Mouse (Mus musculus): ENCODE measurements around the gene Scyl1. TPM values are rescaled to one million over a fixed set of nuclear protein-coding genes. Genes with fewer than 3 reads are reported as not detected.

The Scyl1 gene
- polyA plus RNA-seq, 1 experiment from 2014 or later = 83.6 TPM

- Histone ChIP-seq H3K27me3 (peaks cover 41% of the 10 kb centered on the region), H3K9me3 (no peaks in the 10 kb centered on the region), H3K9ac (no peak overlapping the region), H3K4me3 (no peak overlapping the region), H3K27ac (no peak overlapping the region), H3K4me1 (peaks cover 15% of the 10 kb centered on the region), H3K4me2 (no peak overlapping the region), H3K36me3 (peaks cover 28% of the 10 kb centered on the region)
- 23% methylated on average over 22 of the region's 22 CpGs for WGBS
- ATAC-seq (ENCODE audit: borderline replicate concordance, extremely low read depth, low FRiP score, low TSS enrichment) = no peak
Measured at GRCm38 (mm10) chr19:5750951-5751350, 20.3 kb downstream of the Scyl1 start.

- H3K36me3 ChIP-seq = peaks cover 23% of the 10 kb centered on the region
- H3K9ac ChIP-seq = no peak overlapping the region
- no peak overlapping the region for H3K4me3 ChIP-seq
- 74% methylated on average over 6 of the region's 6 CpGs for WGBS
- no peak for ATAC-seq (ENCODE audit: borderline replicate concordance, extremely low read depth, low FRiP score, low TSS enrichment)
- H3K27me3 ChIP-seq = peaks cover 43% of the 10 kb centered on the region
- H3K4me1 ChIP-seq = peaks cover 23% of the 10 kb centered on the region
- H3K27ac ChIP-seq = no peak overlapping the region
- H3K9me3 ChIP-seq = no peaks in the 10 kb centered on the region
- no peak overlapping the region for H3K4me2 ChIP-seq
Measured at GRCm38 (mm10) chr19:5749476-5749875, 21.7 kb downstream of the Scyl1 start.

GRCm38 (mm10) chr19:5746907-5747363 is 24.3 kb downstream of the Scyl1 start:
- WGBS = 35% methylated on average over 12 of the region's 12 CpGs
- H3K4me2 ChIP-seq = no peak overlapping the region
- no peak overlapping the region for H3K4me3 ChIP-seq
- H3K4me1 ChIP-seq = peaks cover 39% of the 10 kb centered on the region
- no peak overlapping the region for H3K9ac ChIP-seq
- ATAC-seq (ENCODE audit: borderline replicate concordance, extremely low read depth, low FRiP score, low TSS enrichment) = no peak
- no peak overlapping the region for H3K27ac ChIP-seq
- H3K36me3 ChIP-seq = peaks cover 18% of the 10 kb centered on the region; the same call in 1 of the 2 replicates
- H3K9me3 ChIP-seq = no peaks in the 10 kb centered on the region
- H3K27me3 ChIP-seq = peaks cover 40% of the 10 kb centered on the region

GRCm38 (mm10) chr19:5745756-5746710 is 25.2 kb downstream of the Scyl1 start:
- no peak for ATAC-seq (ENCODE audit: borderline replicate concordance, extremely low read depth, low FRiP score, low TSS enrichment)
- Histone ChIP-seq H3K4me1 (peaks cover 37% of the 10 kb centered on the region), H3K4me2 (peak overlapping the region; percentile 54), H3K27me3 (peaks cover 31% of the 10 kb centered on the region), H3K9me3 (no peaks in the 10 kb centered on the region), H3K36me3 (peaks cover 16% of the 10 kb centered on the region; the same call in 1 of the 2 replicates), H3K27ac (no peak overlapping the region), H3K4me3 (peak overlapping the region; percentile 19), H3K9ac (peak overlapping the region; percentile 15; the same call in 1 of the 2 replicates)
- WGBS = 9% methylated on average over 36 of the region's 36 CpGs

GRCm38 (mm10) chr19:5743576-5743975 is 27.6 kb downstream of the Scyl1 start:
- peaks cover 15% of the 10 kb centered on the region; the same call in 1 of the 2 replicates for H3K27me3 ChIP-seq
- H3K9me3 ChIP-seq = no peaks in the 10 kb centered on the region
- 0 out of 2 replicates have a peak overlapping the region, but pooled peaks have one; percentile 3 for H3K9ac ChIP-seq
- peak overlapping the region; percentile 92 for H3K4me2 ChIP-seq
- H3K36me3 ChIP-seq = peaks cover 7% of the 10 kb centered on the region; the same call in 1 of the 2 replicates
- 35% methylated on average over 5 of the region's 5 CpGs for WGBS
- ATAC-seq (ENCODE audit: borderline replicate concordance, extremely low read depth, low FRiP score, low TSS enrichment) = no peak
- peak overlapping the region; percentile 71 for H3K4me3 ChIP-seq
- 0 out of 2 replicates have a peak overlapping the region, but pooled peaks have one; percentile 21 for H3K27ac ChIP-seq
- peaks cover 56% of the 10 kb centered on the region for H3K4me1 ChIP-seq

- no peaks in the 10 kb centered on the region for H3K9me3 ChIP-seq
- H3K4me2 ChIP-seq = peak overlapping the region; percentile 92
- H3K9ac ChIP-seq = peak overlapping the region; percentile 85
- peaks cover 12% of the 10 kb centered on the region; the same call in 1 of the 2 replicates for H3K27me3 ChIP-seq
- H3K36me3 ChIP-seq = no peaks in the 10 kb centered on the region
- peaks cover 56% of the 10 kb centered on the region for H3K4me1 ChIP-seq
- WGBS = under 1% methylated on average over 32 of the region's 32 CpGs
- H3K27ac ChIP-seq = peak overlapping the region; percentile 99
- peak overlapping the region; percentile 71 for H3K4me3 ChIP-seq
- ATAC-seq (ENCODE audit: borderline replicate concordance, extremely low read depth, low FRiP score, low TSS enrichment) = peak; percentile 16; the same call in 1 of the 2 replicates
Measured at GRCm38 (mm10) chr19:5742241-5742641, 29.0 kb downstream of the Scyl1 start.

- peak overlapping the region; percentile 85 for H3K9ac ChIP-seq
- peak overlapping the region; percentile 71 for H3K4me3 ChIP-seq
- WGBS = under 1% methylated on average over 47 of the region's 55 CpGs
- peak overlapping the region; percentile 92 for H3K4me2 ChIP-seq
- H3K27me3 ChIP-seq = peaks cover 12% of the 10 kb centered on the region; the same call in 1 of the 2 replicates
- peaks cover 56% of the 10 kb centered on the region for H3K4me1 ChIP-seq
- ATAC-seq (ENCODE audit: borderline replicate concordance, extremely low read depth, low FRiP score, low TSS enrichment) = peak; percentile 68
- H3K9me3 ChIP-seq = no peaks in the 10 kb centered on the region
- peak overlapping the region; percentile 99 for H3K27ac ChIP-seq
- no peaks in the 10 kb centered on the region for H3K36me3 ChIP-seq
Measured at GRCm38 (mm10) chr19:5741641-5742240, 29.5 kb downstream of the Scyl1 start.

GRCm38 (mm10) chr19:5740320-5741317 is 30.6 kb downstream of the Scyl1 start, which contains the start of gene Ltbp3:
TSS of gene Ltbp3 (plus strand) at chr19:5740904.
- peaks cover 46% of the 10 kb centered on the region for H3K4me1 ChIP-seq
- no peaks in the 10 kb centered on the region for H3K36me3 ChIP-seq
- H3K9ac ChIP-seq = peak within 1 kb of the TSS; percentile 85
- 14% methylated on average over 13 of the region's 14 CpGs for WGBS
- H3K27ac ChIP-seq = peak within 1 kb of the TSS; percentile 99
- H3K4me2 ChIP-seq = peak within 1 kb of the TSS; percentile 92
- H3K4me3 ChIP-seq = peak within 1 kb of the TSS; percentile 71
- peaks cover 7% of the 10 kb centered on the region for H3K27me3 ChIP-seq
- peak; percentile 85 for ATAC-seq (ENCODE audit: borderline replicate concordance, extremely low read depth, low FRiP score, low TSS enrichment)
- H3K9me3 ChIP-seq = no peaks in the 10 kb centered on the region

GRCm38 (mm10) chr19:5739446-5739845 is 31.8 kb downstream of the Scyl1 start:
- no peak overlapping the region for H3K9ac ChIP-seq
- no peaks in the 10 kb centered on the region for H3K9me3 ChIP-seq
- no peak overlapping the region for H3K4me2 ChIP-seq
- H3K36me3 ChIP-seq = no peaks in the 10 kb centered on the region
- H3K27ac ChIP-seq = peak overlapping the region; percentile 99; the same call in 1 of the 2 replicates
- peaks cover 42% of the 10 kb centered on the region for H3K4me1 ChIP-seq
- no peak for ATAC-seq (ENCODE audit: borderline replicate concordance, extremely low read depth, low FRiP score, low TSS enrichment)
- peaks cover 5% of the 10 kb centered on the region; the same call in 1 of the 2 replicates for H3K27me3 ChIP-seq
- no peak overlapping the region for H3K4me3 ChIP-seq
- WGBS = 41% methylated on average over 2 of the region's 2 CpGs

- H3K9ac ChIP-seq = no peak overlapping the region
- H3K4me1 ChIP-seq = peaks cover 27% of the 10 kb centered on the region
- no peak overlapping the region for H3K4me3 ChIP-seq
- no peak overlapping the region for H3K4me2 ChIP-seq
- H3K36me3 ChIP-seq = 0 out of 2 replicates have a peak, but pooled peaks cover 3% of the 10 kb centered on the region
- H3K27ac ChIP-seq = no peak overlapping the region
- ATAC-seq (ENCODE audit: borderline replicate concordance, extremely low read depth, low FRiP score, low TSS enrichment) = no peak
- no peaks in the 10 kb centered on the region for H3K9me3 ChIP-seq
- H3K27me3 ChIP-seq = peaks cover 5% of the 10 kb centered on the region; the same call in 1 of the 2 replicates
- 73% methylated on average over 9 of the region's 9 CpGs for WGBS
Measured at GRCm38 (mm10) chr19:5734325-5734724, 36.9 kb downstream of the Scyl1 start.
